In genomic region chr9:60308182-60308581, GRCm38 (mm10) we compare ENCODE assay signal across 21 mouse cellular contexts.
DNase-seq lines count a peak whose midpoint lies in the region; ATAC-seq and TF ChIP-seq lines count a peak whose summit lies in the region.
"Had no signal": no experiment of that assay in that cellular context is flagged by ENCODE, and none has a peak within 500 bp of the region (broad histone marks: within the 10 kb centered on the region; RNA-seq: fewer than 3 reads in every experiment).

No protein-coding gene starts in this region.

- no peak overlapping the region for H3K9ac ChIP-seq in kidney, embryonic 14.5 days (ENCODE audit: low read depth, low read length)
- 0 out of 2 replicates have a peak overlapping the region, but pooled peaks have one; percentile 1 for H3K9ac ChIP-seq in intestine, postnatal 0 days (ENCODE audit: low read depth, low read length)
- H3K9ac ChIP-seq in hindbrain, embryonic 13.5 days, result no peak overlapping the region
- H3K9ac ChIP-seq in hindbrain, embryonic 16.5 days (ENCODE audit: low read depth, low read length), result no peak overlapping the region
- H3K9ac ChIP-seq: limb, embryonic 15.5 days; liver, embryonic 15.5 days; midbrain, embryonic 12.5 days; neural tube, embryonic 15.5 days had no signal

- 0 out of 2 replicates have a peak, but pooled peaks have one; percentile 43 for ATAC-seq in kidney, embryonic 14.5 days (ENCODE audit: low FRiP score, low TSS enrichment)
- ATAC-seq in intestine, postnatal 0 days, result no peak
- no peak for ATAC-seq in monocyte, adult 5-6 weeks (replicated peaks; ENCODE audit: insufficient number of reproducible peaks, low FRiP score, low TSS enrichment, poor library complexity, severe bottlenecking)
- no peak for ATAC-seq in hindbrain, embryonic 13.5 days (ENCODE audit: low FRiP score)
- no peak for ATAC-seq in hindbrain, embryonic 16.5 days
- ATAC-seq: forebrain, embryonic 14.5 days; lung, postnatal 0 days had no signal

- no peak for TF ChIP-seq CTCF in intestine, postnatal 0 days (IDR thresholded peaks at IDR 0.05; ENCODE audit: low read depth)

- H3K36me3 ChIP-seq in kidney, embryonic 14.5 days (ENCODE audit: control insufficient read depth, insufficient read depth, low read length), result no peaks in the 10 kb centered on the region
- no peaks in the 10 kb centered on the region for H3K36me3 ChIP-seq in intestine, postnatal 0 days (ENCODE audit: control insufficient read depth, insufficient read depth)
- H3K36me3 ChIP-seq in hindbrain, embryonic 13.5 days, result no peaks in the 10 kb centered on the region
- no peaks in the 10 kb centered on the region for H3K36me3 ChIP-seq in hindbrain, embryonic 16.5 days (ENCODE audit: control insufficient read depth, insufficient read depth, low read length)
- H3K36me3 ChIP-seq: limb, embryonic 15.5 days; liver, embryonic 15.5 days; midbrain, embryonic 12.5 days; neural tube, embryonic 15.5 days had no signal

- peaks cover 37% of the 10 kb centered on the region for H3K4me1 ChIP-seq in kidney, embryonic 14.5 days (ENCODE audit: control insufficient read depth, insufficient read depth, low read length)
- H3K4me1 ChIP-seq in intestine, postnatal 0 days (replicated peaks; ENCODE audit: control insufficient read depth, insufficient read depth, low read length), result peaks cover 27% of the 10 kb centered on the region
- peaks cover 33% of the 10 kb centered on the region for H3K4me1 ChIP-seq in hindbrain, embryonic 13.5 days (replicated peaks)
- peaks cover 18% of the 10 kb centered on the region for H3K4me1 ChIP-seq in hindbrain, embryonic 16.5 days (ENCODE audit: control insufficient read depth, insufficient read depth, low read depth, low read length)

- WGBS in kidney, embryonic 14.5 days, result 52% methylated on average over 4 of the region's 4 CpGs
- 65% methylated on average over 4 of the region's 4 CpGs for whole genome bisulfite sequencing in intestine, postnatal 0 days
- 70% methylated on average over 4 of the region's 4 CpGs for WGBS in hindbrain, embryonic 13.5 days
- WGBS in hindbrain, embryonic 16.5 days, result 78% methylated on average over 4 of the region's 4 CpGs

- no peak for DNase-seq in kidney, postnatal 14 days
- peak; percentile 23 for DNase-seq in embryo, embryonic 9.5 days (ENCODE audit: extremely low spot score)
- DNase-seq: adrenal gland, adult 2 months; B cell, adult 2 months; heart, postnatal 36 days; kidney, adult 8-10 months; spleen, adult 18-20 months; thymus, postnatal 25 days had no signal

- no peaks in the 10 kb centered on the region for H3K27me3 ChIP-seq in kidney, embryonic 14.5 days (ENCODE audit: control insufficient read depth, insufficient read depth, low read length)
- H3K27me3 ChIP-seq in intestine, postnatal 0 days (replicated peaks; ENCODE audit: control insufficient read depth, insufficient read depth, low read length), result no peaks in the 10 kb centered on the region
- H3K27me3 ChIP-seq in hindbrain, embryonic 13.5 days, result no peaks in the 10 kb centered on the region
- no peaks in the 10 kb centered on the region; the same call in 1 of the 2 replicates for H3K27me3 ChIP-seq in hindbrain, embryonic 16.5 days (replicated peaks; ENCODE audit: control insufficient read depth, insufficient read depth, low read length)
- H3K27me3 ChIP-seq: limb, embryonic 15.5 days; liver, embryonic 15.5 days; neural tube, embryonic 15.5 days had no signal

- no peak overlapping the region for H3K27ac ChIP-seq in kidney, embryonic 14.5 days (ENCODE audit: low read depth, low read length)
- peak overlapping the region; percentile 60; the same call in 1 of the 2 replicates for H3K27ac ChIP-seq in intestine, postnatal 0 days (ENCODE audit: low read depth, low read length)
- no peak overlapping the region for H3K27ac ChIP-seq in hindbrain, embryonic 13.5 days
- no peak overlapping the region for H3K27ac ChIP-seq in hindbrain, embryonic 16.5 days (ENCODE audit: low read depth, low read length)
- H3K27ac ChIP-seq: limb, embryonic 15.5 days; liver, embryonic 15.5 days; midbrain, embryonic 12.5 days; neural tube, embryonic 15.5 days had no signal

- H3K4me2 ChIP-seq in kidney, embryonic 14.5 days (replicated peaks; ENCODE audit: low read depth, low read length), result no peak overlapping the region
- no peak overlapping the region for H3K4me2 ChIP-seq in intestine, postnatal 0 days (replicated peaks; ENCODE audit: low read depth)
- no peak overlapping the region for H3K4me2 ChIP-seq in hindbrain, embryonic 13.5 days
- no peak overlapping the region for H3K4me2 ChIP-seq in hindbrain, embryonic 16.5 days (ENCODE audit: low read length)
- H3K4me2 ChIP-seq: heart, embryonic 11.5 days; limb, embryonic 15.5 days; liver, embryonic 15.5 days; midbrain, embryonic 12.5 days; neural tube, embryonic 15.5 days had no signal

- H3K9me3 ChIP-seq in kidney, embryonic 14.5 days (ENCODE audit: control insufficient read depth, low read length), result no peaks in the 10 kb centered on the region
- H3K9me3 ChIP-seq in intestine, postnatal 0 days (ENCODE audit: control insufficient read depth), result no peaks in the 10 kb centered on the region
- no peaks in the 10 kb centered on the region for H3K9me3 ChIP-seq in hindbrain, embryonic 13.5 days
- no peaks in the 10 kb centered on the region for H3K9me3 ChIP-seq in hindbrain, embryonic 16.5 days (ENCODE audit: control insufficient read depth, low read length)
- H3K9me3 ChIP-seq: limb, embryonic 15.5 days; liver, embryonic 15.5 days; midbrain, embryonic 12.5 days; neural tube, embryonic 15.5 days had no signal

- H3K4me3 ChIP-seq in kidney, embryonic 14.5 days (ENCODE audit: low read length), result no peak overlapping the region
- no peak overlapping the region for H3K4me3 ChIP-seq in intestine, postnatal 0 days (ENCODE audit: low read depth, low read length)
- no peak overlapping the region for H3K4me3 ChIP-seq in hindbrain, embryonic 13.5 days
- no peak overlapping the region for H3K4me3 ChIP-seq in hindbrain, embryonic 16.5 days (ENCODE audit: low read length)
- H3K4me3 ChIP-seq: erythroblast, embryonic 14.5 days; limb, embryonic 15.5 days; liver, embryonic 15.5 days; midbrain, embryonic 12.5 days; neural tube, embryonic 15.5 days had no signal
